Mouse (Mus musculus): Measurements from ENCODE around the gene Kcnj6. TPM values are rescaled to one million over a fixed set of nuclear protein-coding genes. Genes with fewer than 3 reads are reported as not detected.
"Not testable (repeated sequence)": the region's sequence is repeated elsewhere in the genome, so short reads cannot be mapped to it uniquely, and the experiment has no call there.

The Kcnj6 gene
- total RNA-seq, 1 experiment: not detected

DNA sequence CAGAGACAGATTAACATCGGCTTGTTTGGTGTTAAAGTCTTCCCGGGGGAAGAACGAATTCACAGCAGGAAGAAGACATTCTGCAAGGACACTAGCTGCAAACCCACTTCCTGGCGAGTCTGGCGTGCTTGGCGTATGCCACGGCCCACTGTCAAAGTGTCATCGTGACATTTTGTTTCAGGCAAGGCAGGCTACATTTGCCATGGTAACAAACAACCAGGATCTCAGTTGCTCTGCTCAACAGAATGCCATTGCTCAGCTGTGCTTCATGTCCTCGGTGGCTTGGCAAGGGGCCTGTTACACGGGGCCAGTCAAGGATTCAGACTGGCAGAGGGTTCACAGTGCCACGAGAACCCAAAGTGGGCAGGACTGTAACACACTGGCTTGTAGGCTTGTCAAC, 175.9 kb downstream of the Kcnj6 start:
- no peaks in the 10 kb centered on the region for H3K9me3 ChIP-seq (ENCODE audit: control insufficient read depth, insufficient read depth, low read depth, low read length)
- DNase-seq (ENCODE audit: low read depth, low spot score): no peak
- no peaks in the 10 kb centered on the region for H3K4me1 ChIP-seq (ENCODE audit: control insufficient read depth in 2 of 2, insufficient read depth in 2 of 2, low read length in 2 of 2, poor library complexity in 1 of 2)
- TF ChIP-seq MAFK (IDR thresholded peaks at IDR 0.05; ENCODE audit: insufficient read depth, low read depth, low read length) (no peak), ZNF384 (IDR thresholded peaks at IDR 0.05; ENCODE audit: low read depth, low read length) (no peak), ZC3H11A (IDR thresholded peaks at IDR 0.05; ENCODE audit: borderline replicate concordance, low read depth, low read length) (no peak), CHD2 (IDR thresholded peaks at IDR 0.05; ENCODE audit: low read depth, low read length) (no peak), HCFC1 (IDR thresholded peaks at IDR 0.05; ENCODE audit: borderline replicate concordance, insufficient read depth, low read length) (no peak)
- in situ Hi-C loops (cut with MboI; ENCODE audit: low sequenced_read_pairs in 2 of 2, unreplicated experiment in 2 of 2): loop anchor here in 1 of 2 experiments (25.0 kb wide), 1 partner anchor 516 kb away; no protein-coding TSS in a partner anchor
- no peak overlapping the region for H3K4me3 ChIP-seq (ENCODE audit: insufficient read depth in 1 of 2, low read depth in 1 of 2, low read length in 2 of 2, poor library complexity in 1 of 2, severe bottlenecking in 1 of 2)
- H3K27ac ChIP-seq (ENCODE audit: insufficient read depth, low read depth, low read length, poor library complexity, severe bottlenecking): no peak overlapping the region
- no peaks in the 10 kb centered on the region for H3K36me3 ChIP-seq (ENCODE audit: control insufficient read depth, insufficient read depth, low read length, poor library complexity, severe bottlenecking)
- no peak overlapping the region for H3K9ac ChIP-seq (ENCODE audit: insufficient read depth, low read depth, low read length, poor library complexity, severe bottlenecking)

DNA sequence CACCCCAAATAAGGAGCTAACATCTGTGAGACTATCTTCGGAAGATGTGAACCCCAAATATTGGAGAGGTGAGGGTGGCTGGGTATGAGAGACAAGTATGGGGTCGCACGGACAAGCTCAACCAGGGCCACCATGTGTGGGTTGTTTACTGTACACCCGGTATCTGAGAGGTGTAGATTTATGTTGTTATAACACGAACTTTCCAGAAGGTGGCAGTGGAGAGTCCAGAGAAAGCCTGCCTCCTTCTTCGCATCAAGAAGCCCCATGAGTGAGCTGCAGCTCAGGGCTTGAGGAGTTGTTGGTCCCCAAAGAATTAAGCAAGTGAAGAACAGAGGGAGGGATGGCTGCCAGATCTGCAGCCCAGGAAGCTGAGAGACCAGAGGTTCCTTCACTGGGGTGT, 181.1 kb downstream of the Kcnj6 start:
- Histone ChIP-seq H3K9ac (ENCODE audit: insufficient read depth, low read depth, low read length, poor library complexity, severe bottlenecking) (no peak overlapping the region), H3K4me1 (ENCODE audit: control insufficient read depth in 2 of 2, insufficient read depth in 2 of 2, low read length in 2 of 2, poor library complexity in 1 of 2) (no peaks in the 10 kb centered on the region), H3K9me3 (ENCODE audit: control insufficient read depth, insufficient read depth, low read depth, low read length) (no peaks in the 10 kb centered on the region), H3K36me3 (ENCODE audit: control insufficient read depth, insufficient read depth, low read length, poor library complexity, severe bottlenecking) (no peaks in the 10 kb centered on the region), H3K27ac (ENCODE audit: insufficient read depth, low read depth, low read length, poor library complexity, severe bottlenecking) (no peak overlapping the region), H3K4me3 (ENCODE audit: insufficient read depth in 1 of 2, low read depth in 1 of 2, low read length in 2 of 2, poor library complexity in 1 of 2, severe bottlenecking in 1 of 2) (no peak overlapping the region)
- peak; percentile 77 for DNase-seq (ENCODE audit: low read depth, low spot score)
- TF ChIP-seq MAFK (IDR thresholded peaks at IDR 0.05; ENCODE audit: insufficient read depth, low read depth, low read length) (no peak), ZC3H11A (IDR thresholded peaks at IDR 0.05; ENCODE audit: borderline replicate concordance, low read depth, low read length) (no peak; the same call in 1 of the 2 replicates), ZNF384 (IDR thresholded peaks at IDR 0.05; ENCODE audit: low read depth, low read length) (no peak), HCFC1 (IDR thresholded peaks at IDR 0.05; ENCODE audit: borderline replicate concordance, insufficient read depth, low read length) (no peak), CHD2 (IDR thresholded peaks at IDR 0.05; ENCODE audit: low read depth, low read length) (no peak)
- in situ Hi-C loops (cut with MboI; ENCODE audit: low sequenced_read_pairs in 2 of 2, unreplicated experiment in 2 of 2): loop anchor here in 1 of 2 experiments (10.0 to 25.0 kb wide), 2 partner anchors 178 to 521 kb away; partner anchors contain the start of gene Kcnj6

DNA sequence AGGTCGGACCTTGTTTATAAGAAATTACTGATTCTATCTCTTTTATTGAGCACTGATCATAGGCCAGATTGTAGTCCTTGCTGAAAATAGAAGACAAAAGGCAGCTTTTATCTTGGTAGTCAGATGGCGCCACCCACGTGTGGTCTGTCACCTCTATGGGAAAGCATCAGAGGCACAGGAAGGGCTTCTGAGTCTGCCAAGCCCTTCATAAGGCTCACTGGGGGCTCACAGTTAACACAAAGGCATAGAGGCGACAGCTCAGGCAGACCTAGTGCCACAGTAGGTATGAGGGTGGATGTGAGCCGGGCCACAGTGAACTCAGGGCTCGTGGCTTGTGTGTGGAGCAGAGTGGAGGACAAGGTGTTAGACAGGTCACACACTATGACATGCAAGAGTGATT, 181.6 kb downstream of the Kcnj6 start:
- H3K9ac ChIP-seq (ENCODE audit: insufficient read depth, low read depth, low read length, poor library complexity, severe bottlenecking): no peak overlapping the region
- TF ChIP-seq CHD2 (IDR thresholded peaks at IDR 0.05; ENCODE audit: low read depth, low read length) (no peak), ZNF384 (IDR thresholded peaks at IDR 0.05; ENCODE audit: low read depth, low read length) (no peak), HCFC1 (IDR thresholded peaks at IDR 0.05; ENCODE audit: borderline replicate concordance, insufficient read depth, low read length) (no peak), MAFK (IDR thresholded peaks at IDR 0.05; ENCODE audit: insufficient read depth, low read depth, low read length) (no peak), ZC3H11A (IDR thresholded peaks at IDR 0.05; ENCODE audit: borderline replicate concordance, low read depth, low read length) (no peak)
- H3K4me1 ChIP-seq (ENCODE audit: control insufficient read depth in 2 of 2, insufficient read depth in 2 of 2, low read length in 2 of 2, poor library complexity in 1 of 2): no peaks in the 10 kb centered on the region
- in situ Hi-C loops (cut with MboI; ENCODE audit: low sequenced_read_pairs in 2 of 2, unreplicated experiment in 2 of 2): loop anchor here in 1 of 2 experiments (10.0 to 25.0 kb wide), 2 partner anchors 179 to 521 kb away; partner anchors contain the start of gene Kcnj6
- no peak overlapping the region for H3K27ac ChIP-seq (ENCODE audit: insufficient read depth, low read depth, low read length, poor library complexity, severe bottlenecking)
- no peaks in the 10 kb centered on the region for H3K36me3 ChIP-seq (ENCODE audit: control insufficient read depth, insufficient read depth, low read length, poor library complexity, severe bottlenecking)
- H3K4me3 ChIP-seq (ENCODE audit: insufficient read depth in 1 of 2, low read depth in 1 of 2, low read length in 2 of 2, poor library complexity in 1 of 2, severe bottlenecking in 1 of 2): no peak overlapping the region
- H3K9me3 ChIP-seq (ENCODE audit: control insufficient read depth, insufficient read depth, low read depth, low read length): no peaks in the 10 kb centered on the region
- no peak for DNase-seq (ENCODE audit: low read depth, low spot score)

DNA sequence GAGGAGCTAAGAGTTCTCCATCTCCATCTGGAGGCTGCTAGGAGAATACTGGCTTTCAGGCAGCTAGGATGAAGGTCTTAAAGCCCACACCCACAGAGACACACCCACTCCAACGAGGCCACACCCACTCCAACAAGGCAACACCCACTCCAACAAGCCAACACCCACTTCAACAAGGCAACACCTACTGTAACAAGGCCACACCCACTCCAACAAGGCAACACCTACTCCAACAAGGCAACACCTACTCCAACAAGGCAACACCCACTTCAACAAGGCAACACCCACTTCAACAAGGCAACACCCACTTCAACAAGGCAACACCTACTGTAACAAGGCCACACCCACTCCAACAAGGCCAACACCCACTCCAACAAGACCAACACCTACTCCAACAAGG, 188.2 kb downstream of the Kcnj6 start:
- not testable (repeated sequence) for H3K36me3 ChIP-seq (ENCODE audit: control insufficient read depth, insufficient read depth, low read length, poor library complexity, severe bottlenecking); DNase-seq (ENCODE audit: low read depth, low spot score); H3K27ac ChIP-seq (ENCODE audit: insufficient read depth, low read depth, low read length, poor library complexity, severe bottlenecking); H3K9ac ChIP-seq (ENCODE audit: insufficient read depth, low read depth, low read length, poor library complexity, severe bottlenecking); H3K9me3 ChIP-seq (ENCODE audit: control insufficient read depth, insufficient read depth, low read depth, low read length); H3K4me3 ChIP-seq (ENCODE audit: insufficient read depth in 1 of 2, low read depth in 1 of 2, low read length in 2 of 2, poor library complexity in 1 of 2, severe bottlenecking in 1 of 2); H3K4me1 ChIP-seq (ENCODE audit: control insufficient read depth in 2 of 2, insufficient read depth in 2 of 2, low read length in 2 of 2, poor library complexity in 1 of 2)
- in situ Hi-C loops (cut with MboI; ENCODE audit: low sequenced_read_pairs in 2 of 2, unreplicated experiment in 2 of 2): loop anchor here in 1 of 2 experiments (25.0 kb wide), 1 partner anchor 528 kb away; no protein-coding TSS in a partner anchor

DNA sequence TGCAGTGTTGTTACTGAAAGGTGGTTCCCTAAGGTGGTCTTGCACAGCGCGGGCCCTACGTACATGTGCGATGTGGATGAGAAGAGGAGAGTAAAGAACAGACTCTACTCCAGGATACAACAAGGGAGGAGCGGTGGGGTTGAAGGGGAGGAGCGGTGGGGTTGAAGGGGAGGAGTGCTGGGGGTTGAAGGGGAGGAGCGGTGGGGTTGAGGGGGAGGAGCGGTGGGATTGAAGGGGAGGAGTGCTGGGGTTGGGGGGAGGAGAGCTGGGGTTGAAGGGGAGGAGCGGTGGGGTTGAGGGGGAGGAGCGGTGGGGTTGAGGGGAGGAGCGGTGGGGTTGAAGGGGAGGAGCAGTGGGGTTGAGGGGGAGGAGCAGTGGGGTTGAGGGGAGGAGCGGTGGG, 199.3 kb downstream of the Kcnj6 start:
- no peaks in the 10 kb centered on the region for H3K9me3 ChIP-seq (ENCODE audit: control insufficient read depth, insufficient read depth, low read depth, low read length)
- H3K27ac ChIP-seq (ENCODE audit: insufficient read depth, low read depth, low read length, poor library complexity, severe bottlenecking): no peak overlapping the region
- no peak overlapping the region for H3K4me3 ChIP-seq (ENCODE audit: insufficient read depth in 1 of 2, low read depth in 1 of 2, low read length in 2 of 2, poor library complexity in 1 of 2, severe bottlenecking in 1 of 2)
- no peak overlapping the region for H3K9ac ChIP-seq (ENCODE audit: insufficient read depth, low read depth, low read length, poor library complexity, severe bottlenecking)
- in situ Hi-C loops (cut with MboI; ENCODE audit: low sequenced_read_pairs in 2 of 2, unreplicated experiment in 2 of 2): no loop called here
- no peaks in the 10 kb centered on the region for H3K36me3 ChIP-seq (ENCODE audit: control insufficient read depth, insufficient read depth, low read length, poor library complexity, severe bottlenecking)
- peaks cover 0 to 6% of the 10 kb centered on the region in 2 experiments; a peak in 1 of 4 replicates for H3K4me1 ChIP-seq (ENCODE audit: control insufficient read depth in 2 of 2, insufficient read depth in 2 of 2, low read length in 2 of 2, poor library complexity in 1 of 2)
- no peak for TF ChIP-seq CHD2 (IDR thresholded peaks at IDR 0.05; ENCODE audit: low read depth, low read length)
- TF ChIP-seq HCFC1 (IDR thresholded peaks at IDR 0.05; ENCODE audit: borderline replicate concordance, insufficient read depth, low read length): no peak
- TF ChIP-seq ZNF384 (IDR thresholded peaks at IDR 0.05; ENCODE audit: low read depth, low read length): no peak
- TF ChIP-seq ZC3H11A (IDR thresholded peaks at IDR 0.05; ENCODE audit: borderline replicate concordance, low read depth, low read length): no peak
- no peak for TF ChIP-seq MAFK (IDR thresholded peaks at IDR 0.05; ENCODE audit: insufficient read depth, low read depth, low read length)
- peak; percentile 49 for DNase-seq (ENCODE audit: low read depth, low spot score)

All from ES-E14 (cell line).